Mouse (Mus musculus): ENCODE measurements at regions not wholly inside any gene's neighbourhood (a gene's known extent, or its start where the extent isn't known, plus 50 kb on each side); places are given as distances from the start of the nearest gene placed in this dataset.
"Not testable (repeated sequence)": the region's sequence is repeated elsewhere in the genome, so short reads cannot be mapped to it uniquely, and the experiment has no call there.

- H3K4me2 ChIP-seq (ENCODE audit: low read depth) = no peak overlapping the region
These were observed 362.8 kb downstream of the Adam6a start for GRCm38 (mm10) chr12:113906459-113906858.

GRCm38 (mm10) chr12:113907751-113908150 is 364.0 kb downstream of the Adam6a start:
- Histone ChIP-seq H3K27ac (no peak overlapping the region), H3K4me3 (ENCODE audit: insufficient read depth in 1 of 2, low read depth in 2 of 2, low read length in 2 of 2) (no peak overlapping the region), H3K4me1 (replicated peaks; ENCODE audit: control insufficient read depth in 2 of 2, insufficient read depth in 2 of 2, low read length in 1 of 2) (no peaks in the 10 kb centered on the region), H3K9me3 (ENCODE audit: control insufficient read depth, low read length) (no peaks in the 10 kb centered on the region), H3K36me3 (replicated peaks; ENCODE audit: control insufficient read depth, insufficient read depth, low read depth) (no peaks in the 10 kb centered on the region), H3K4me2 (ENCODE audit: low read depth) (no peak overlapping the region), H3K27me3 (ENCODE audit: control insufficient read depth, insufficient read depth, low read length) (no peaks in the 10 kb centered on the region), H3K9ac (replicated peaks) (no peak overlapping the region)
- TF ChIP-seq CTCF (IDR thresholded peaks at IDR 0.05; ENCODE audit: low read depth) = no peak
- TF ChIP-seq EP300 (IDR thresholded peaks at IDR 0.05; ENCODE audit: low read depth) = no peak
- ATAC-seq (ENCODE audit: insufficient read depth) (no peak), DNase-seq (ENCODE audit: low read depth in 3 of 3, low spot score in 3 of 3) (no peak)
- 48% methylated on average over 1 of the region's 1 CpGs for WGBS (ENCODE audit: insufficient replicate concordance)

More at GRCm38 (mm10) chr12:113906459-113906858, 362.8 kb downstream of the Adam6a start:
- no peak overlapping the region for H3K9ac ChIP-seq (replicated peaks)
- no peaks in the 10 kb centered on the region for H3K4me1 ChIP-seq (replicated peaks; ENCODE audit: control insufficient read depth in 2 of 2, insufficient read depth in 2 of 2, low read length in 1 of 2)
- no peaks in the 10 kb centered on the region for H3K27me3 ChIP-seq (ENCODE audit: control insufficient read depth, insufficient read depth, low read length)
- H3K36me3 ChIP-seq (replicated peaks; ENCODE audit: control insufficient read depth, insufficient read depth, low read depth) = no peaks in the 10 kb centered on the region
- H3K27ac ChIP-seq = no peak overlapping the region
- no peak overlapping the region for H3K4me3 ChIP-seq (ENCODE audit: insufficient read depth in 1 of 2, low read depth in 2 of 2, low read length in 2 of 2)
- no peak for TF ChIP-seq EP300 (IDR thresholded peaks at IDR 0.05; ENCODE audit: low read depth)
- TF ChIP-seq CTCF (IDR thresholded peaks at IDR 0.05; ENCODE audit: low read depth) = no peak
- no peaks in the 10 kb centered on the region for H3K9me3 ChIP-seq (ENCODE audit: control insufficient read depth, low read length)
- no peak for DNase-seq (ENCODE audit: low read depth in 3 of 3, low spot score in 3 of 3)
- ATAC-seq (ENCODE audit: insufficient read depth) = no peak

GRCm38 (mm10) chr12:113911770-113912169 is 368.1 kb downstream of the Adam6a start:
- TF ChIP-seq EP300 (IDR thresholded peaks at IDR 0.05; ENCODE audit: low read depth) (no peak), CTCF (IDR thresholded peaks at IDR 0.05; ENCODE audit: low read depth) (0 out of 2 replicates have a peak, but pooled peaks have one; percentile 23)
- Histone ChIP-seq H3K9ac (replicated peaks) (no peak overlapping the region), H3K4me1 (replicated peaks; ENCODE audit: control insufficient read depth in 2 of 2, insufficient read depth in 2 of 2, low read length in 1 of 2) (no peaks in the 10 kb centered on the region), H3K4me3 (ENCODE audit: insufficient read depth in 1 of 2, low read depth in 2 of 2, low read length in 2 of 2) (no peak overlapping the region), H3K4me2 (ENCODE audit: low read depth) (no peak overlapping the region), H3K27me3 (ENCODE audit: control insufficient read depth, insufficient read depth, low read length) (no peaks in the 10 kb centered on the region), H3K27ac (no peak overlapping the region), H3K9me3 (ENCODE audit: control insufficient read depth, low read length) (no peaks in the 10 kb centered on the region), H3K36me3 (replicated peaks; ENCODE audit: control insufficient read depth, insufficient read depth, low read depth) (no peaks in the 10 kb centered on the region)
- WGBS (ENCODE audit: insufficient replicate concordance) = 24% methylated on average over 3 of the region's 3 CpGs
- ATAC-seq (ENCODE audit: insufficient read depth) (no peak), DNase-seq (ENCODE audit: low read depth in 3 of 3, low spot score in 3 of 3) (no peak)

GRCm38 (mm10) chr12:113940721-113941120 is 397.0 kb downstream of the Adam6a start:
- ATAC-seq (ENCODE audit: insufficient read depth) = no peak
- no peaks in the 10 kb centered on the region for H3K4me1 ChIP-seq (replicated peaks; ENCODE audit: control insufficient read depth in 2 of 2, insufficient read depth in 2 of 2, low read length in 1 of 2)
- H3K4me3 ChIP-seq (ENCODE audit: insufficient read depth in 1 of 2, low read depth in 2 of 2, low read length in 2 of 2) = no peak overlapping the region
- DNase-seq (ENCODE audit: low read depth in 3 of 3, low spot score in 3 of 3) = no peak
- no peaks in the 10 kb centered on the region for H3K36me3 ChIP-seq (replicated peaks; ENCODE audit: control insufficient read depth, insufficient read depth, low read depth)
- H3K9ac ChIP-seq (replicated peaks) = no peak overlapping the region
- no peak for TF ChIP-seq CTCF (IDR thresholded peaks at IDR 0.05; ENCODE audit: low read depth)
- no peaks in the 10 kb centered on the region for H3K9me3 ChIP-seq (ENCODE audit: control insufficient read depth, low read length)
- H3K27me3 ChIP-seq (ENCODE audit: control insufficient read depth, insufficient read depth, low read length) = no peaks in the 10 kb centered on the region
- no peak overlapping the region for H3K4me2 ChIP-seq (ENCODE audit: low read depth)
- H3K27ac ChIP-seq = no peak overlapping the region

GRCm38 (mm10) chr12:113943661-113944327 is 400.1 kb downstream of the Adam6a start:
- not testable (repeated sequence) for H3K36me3 ChIP-seq (replicated peaks; ENCODE audit: control insufficient read depth, insufficient read depth, low read depth); H3K9me3 ChIP-seq (ENCODE audit: control insufficient read depth, low read length); DNase-seq (ENCODE audit: low read depth in 3 of 3, low spot score in 3 of 3); H3K4me2 ChIP-seq (ENCODE audit: low read depth); H3K4me1 ChIP-seq (replicated peaks; ENCODE audit: control insufficient read depth in 2 of 2, insufficient read depth in 2 of 2, low read length in 1 of 2); ATAC-seq (ENCODE audit: insufficient read depth); H3K27ac ChIP-seq; H3K4me3 ChIP-seq (ENCODE audit: insufficient read depth in 1 of 2, low read depth in 2 of 2, low read length in 2 of 2); H3K27me3 ChIP-seq (ENCODE audit: control insufficient read depth, insufficient read depth, low read length); H3K9ac ChIP-seq (replicated peaks)
- WGBS (ENCODE audit: insufficient replicate concordance) = 28% methylated on average over 1 of the region's 1 CpGs

GRCm38 (mm10) chr12:113945786-113946185 is 402.1 kb downstream of the Adam6a start:
- 67% methylated on average over 1 of the region's 1 CpGs for WGBS (ENCODE audit: insufficient replicate concordance)
- not testable (repeated sequence) for H3K9ac ChIP-seq (replicated peaks); H3K27me3 ChIP-seq (ENCODE audit: control insufficient read depth, insufficient read depth, low read length); H3K4me1 ChIP-seq (replicated peaks; ENCODE audit: control insufficient read depth in 2 of 2, insufficient read depth in 2 of 2, low read length in 1 of 2); ATAC-seq (ENCODE audit: insufficient read depth); H3K36me3 ChIP-seq (replicated peaks; ENCODE audit: control insufficient read depth, insufficient read depth, low read depth); H3K9me3 ChIP-seq (ENCODE audit: control insufficient read depth, low read length); H3K27ac ChIP-seq; DNase-seq (ENCODE audit: low read depth in 3 of 3, low spot score in 3 of 3); H3K4me2 ChIP-seq (ENCODE audit: low read depth); H3K4me3 ChIP-seq (ENCODE audit: insufficient read depth in 1 of 2, low read depth in 2 of 2, low read length in 2 of 2)

Measured in liver, embryonic 14.5 days (tissue).